Mouse (Mus musculus): Measurements from ENCODE around the gene Vmn2r45.
"Not testable (repeated sequence)": the region's sequence is repeated elsewhere in the genome, so short reads cannot be mapped to it uniquely, and the experiment has no call there.

Gene Vmn2r45

DNA sequence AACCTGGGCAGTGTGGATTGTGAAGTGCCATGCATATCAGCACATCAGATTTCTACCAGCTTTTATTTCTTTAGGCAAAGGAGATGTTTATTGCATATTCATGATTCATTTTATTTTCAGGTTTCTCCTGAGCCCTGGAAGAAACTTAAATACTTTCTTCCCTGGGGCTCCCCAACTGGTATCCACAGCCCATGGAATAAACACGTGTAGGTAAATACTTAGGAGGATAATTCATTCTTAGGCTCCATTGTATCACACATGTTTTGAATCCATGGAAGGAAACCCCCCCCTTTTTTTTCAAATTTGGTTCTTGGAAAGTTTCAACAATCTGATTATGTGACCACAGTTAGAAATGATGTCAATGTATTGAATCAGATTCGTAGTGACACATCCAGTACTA lies at the start of gene Vmn2r45:
Vmn2r45 (minus strand) TSS at position 101 of the 400 bp plus-strand sequence.
- not testable (repeated sequence) for DNase-seq (ENCODE audit: low read depth, low spot score)

Measured in CD4-positive helper T cell, adult 2 months (primary cell).